Mouse (Mus musculus): ENCODE results near the gene Vps45.

DNA sequence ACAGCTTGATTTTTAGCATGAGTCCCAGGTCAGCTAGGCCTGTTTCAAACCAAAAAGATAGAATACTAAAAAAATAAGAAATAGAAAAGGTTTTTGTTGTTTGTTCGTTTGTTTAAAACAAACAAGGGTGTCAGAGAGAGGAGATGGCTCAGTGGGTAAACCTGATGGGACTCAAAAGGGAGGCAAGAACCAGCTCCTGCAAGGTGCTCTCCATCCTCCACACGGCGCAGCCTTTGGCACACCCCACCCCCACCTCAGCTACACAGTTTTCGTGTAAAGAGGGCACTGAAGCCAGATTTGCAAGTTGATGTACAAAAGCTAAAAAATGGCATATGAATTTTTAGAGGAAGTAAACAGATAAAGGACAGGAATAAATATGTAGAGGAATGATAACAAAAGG, 2.2 kb downstream of the Vps45 start:
- TF ChIP-seq CTCF (IDR thresholded peaks at IDR 0.05; ENCODE audit: control insufficient read depth, insufficient read depth, low read length) (no peak), POLR2A (IDR thresholded peaks at IDR 0.05; ENCODE audit: borderline replicate concordance, control insufficient read depth, low read depth, low read length) (no peak)

Measured in bone marrow, adult 2 months (tissue).